Mouse (Mus musculus) liver, embryonic 11.5 days (tissue): Measurements from ENCODE around the gene Ttbk1. TPM values are rescaled to one million over a fixed set of nuclear protein-coding genes. Genes with fewer than 3 reads are reported as not detected.

Experiments used
- ATAC-seq: fragments of 200-750 bp; cut with Nextera tagmentation; replicated peaks from 2 replicates; pipeline ENCODE4 v1.8.0; 2017; ENCODE audit warnings: moderate number of reproducible peaks, mild to moderate bottlenecking, moderate TSS enrichment, moderate library complexity; ENCODE audit not compliant: low FRiP score
- DNase-seq: peaks from one replicate; pipeline ENCODE4 v3.0.0-alpha.2; 2017; ENCODE audit warnings: low spot score
- H3K27ac ChIP-seq: fragments of 300-500 bp; sonication (generic); 2 replicates; pipeline ENCODE4 v1.5.1; 2014; ENCODE audit warnings: mild to moderate bottlenecking, low read depth, low read length, control low read depth
- H3K27me3 ChIP-seq: fragments of 300-500 bp; sonication (generic); replicated peaks from 2 replicates; pipeline ENCODE4 v1.6.1; 2014; ENCODE audit warnings: low read length, mixed read lengths; ENCODE audit not compliant: control insufficient read depth, insufficient read depth
- H3K36me3 ChIP-seq: fragments of 300-500 bp; sonication (generic); 2 replicates; pipeline ENCODE4 v1.6.1; 2014; ENCODE audit warnings: mild to moderate bottlenecking, low read length, moderate library complexity, mixed read lengths; ENCODE audit not compliant: control insufficient read depth, insufficient read depth
- H3K4me1 ChIP-seq: fragments of 300-500 bp; sonication (generic); replicated peaks from 2 replicates; pipeline ENCODE4 v1.6.1; 2014; ENCODE audit warnings: low read length, mixed read lengths; ENCODE audit not compliant: control insufficient read depth, insufficient read depth
- H3K4me2 ChIP-seq: fragments of 300-500 bp; sonication (generic); 2 replicates; pipeline ENCODE4 v1.6.1; 2014; ENCODE audit warnings: mild to moderate bottlenecking, control low read depth, moderate library complexity
- H3K4me3 ChIP-seq: fragments of 300-500 bp; sonication (generic); 2 replicates; pipeline ENCODE4 v1.5.1; 2014; ENCODE audit warnings: low read depth, low read length, control low read depth
- H3K9ac ChIP-seq: fragments of 300-500 bp; sonication (generic); 2 replicates; pipeline ENCODE4 v1.6.1; 2014; ENCODE audit warnings: low read depth, low read length, control low read depth
- H3K9me3 ChIP-seq: fragments of 300-500 bp; sonication (generic); 2 replicates; pipeline ENCODE4 v1.6.1; 2016; ENCODE audit warnings: low read length, inconsistent platforms, mixed read lengths; ENCODE audit not compliant: control insufficient read depth
- WGBS: fragments of 180-500 bp; shearing (Covaris S2); extraction: QIAGEN DNeasy Blood & Tissue Kit; methylation state at CpG from one replicate; pipeline ENCODE4 v1.1.7; 2014; 5-methylcytosine and 5-hydroxymethylcytosine counted together
- polyA plus RNA-seq: library from polyadenylated mRNA; unstranded; fragments of >200 nt; fragmentation: Nextera tagmentation; extraction: Ambion mirVana; gene quantifications from 2 replicates; pipeline ENCODE4 v1.2.1, GENCODE M21; 2014

Gene Ttbk1
- polyA plus RNA-seq, 1 experiment from 2014 or later, result 0.07 TPM

GRCm38 (mm10) chr17:46444839-46445579, 42.5 kb downstream of the Ttbk1 start:
- H3K4me2 ChIP-seq, result peak overlapping the region; percentile 58
- DNase-seq (no peak), ATAC-seq (no peak)
- no peak overlapping the region for H3K9ac ChIP-seq
- H3K27me3 ChIP-seq, result peaks cover 63% of the 10 kb centered on the region
- WGBS, result 6% methylated on average over 48 of the region's 50 CpGs
- no peaks in the 10 kb centered on the region for H3K9me3 ChIP-seq
- H3K4me3 ChIP-seq, result peak overlapping the region; percentile 30
- no peaks in the 10 kb centered on the region for H3K36me3 ChIP-seq
- no peak overlapping the region for H3K27ac ChIP-seq
- peaks cover 5% of the 10 kb centered on the region; the same call in 1 of the 2 replicates for H3K4me1 ChIP-seq

GRCm38 (mm10) chr17:46439176-46439575, 48.3 kb downstream of the Ttbk1 start:
- Histone ChIP-seq H3K4me3 (no peak overlapping the region), H3K27me3 (peaks cover 48% of the 10 kb centered on the region), H3K4me1 (peaks cover 5% of the 10 kb centered on the region; the same call in 1 of the 2 replicates), H3K4me2 (no peak overlapping the region), H3K27ac (no peak overlapping the region), H3K9me3 (no peaks in the 10 kb centered on the region), H3K36me3 (no peaks in the 10 kb centered on the region), H3K9ac (no peak overlapping the region)
- ATAC-seq (no peak), DNase-seq (no peak)
- 89% methylated on average over 10 of the region's 10 CpGs for WGBS

GRCm38 (mm10) chr17:46438298-46438873, 49.1 kb downstream of the Ttbk1 start, which contains the start of gene Slc22a7:
TSS of gene Slc22a7 (minus strand) at chr17:46438457.
- Histone ChIP-seq H3K9me3 (no peaks in the 10 kb centered on the region), H3K27me3 (peaks cover 43% of the 10 kb centered on the region), H3K9ac (no peak within 1 kb of the TSS), H3K27ac (no peak within 1 kb of the TSS), H3K4me1 (peaks cover 5% of the 10 kb centered on the region; the same call in 1 of the 2 replicates), H3K4me3 (no peak within 1 kb of the TSS), H3K36me3 (no peaks in the 10 kb centered on the region), H3K4me2 (no peak within 1 kb of the TSS)
- 83% methylated on average over 4 of the region's 4 CpGs for whole genome bisulfite sequencing
- ATAC-seq, result no peak
- DNase-seq, result no peak

- Histone ChIP-seq H3K27ac (no peak overlapping the region), H3K4me3 (no peak overlapping the region), H3K9me3 (no peaks in the 10 kb centered on the region), H3K4me1 (no peaks in the 10 kb centered on the region), H3K27me3 (peaks cover 31% of the 10 kb centered on the region), H3K36me3 (no peaks in the 10 kb centered on the region), H3K9ac (no peak overlapping the region), H3K4me2 (no peak overlapping the region)
- no peak for DNase-seq
- ATAC-seq, result no peak
- WGBS, result 28% methylated on average over 23 of the region's 23 CpGs
Observed at GRCm38 (mm10) chr17:46436672-46437366, 50.7 kb downstream of the Ttbk1 start.

GRCm38 (mm10) chr17:46433627-46434026, 53.8 kb downstream of the Ttbk1 start:
- Histone ChIP-seq H3K27me3 (peaks cover 33% of the 10 kb centered on the region), H3K36me3 (no peaks in the 10 kb centered on the region), H3K9me3 (no peaks in the 10 kb centered on the region), H3K9ac (no peak overlapping the region), H3K27ac (no peak overlapping the region), H3K4me3 (no peak overlapping the region), H3K4me2 (peak overlapping the region; percentile 51), H3K4me1 (no peaks in the 10 kb centered on the region; the same call in 1 of the 2 replicates)
- 7% methylated on average over 17 of the region's 17 CpGs for WGBS
- DNase-seq, result no peak
- peak; percentile 61; the same call in 1 of the 2 replicates for ATAC-seq

GRCm38 (mm10) chr17:46428761-46429414, 58.6 kb downstream of the Ttbk1 start, which contains the start of gene Crip3:
TSS of gene Crip3 (plus strand) at chr17:46428926.
- WGBS, result 12% methylated on average over 18 of the region's 18 CpGs
- Histone ChIP-seq H3K9me3 (no peaks in the 10 kb centered on the region), H3K27me3 (peaks cover 16% of the 10 kb centered on the region), H3K36me3 (no peaks in the 10 kb centered on the region), H3K27ac (no peak within 1 kb of the TSS), H3K9ac (no peak within 1 kb of the TSS), H3K4me3 (peak within 1 kb of the TSS; percentile 15; the same call in 1 of the 2 replicates), H3K4me1 (no peaks in the 10 kb centered on the region; the same call in 1 of the 2 replicates), H3K4me2 (peak within 1 kb of the TSS; percentile 54)
- DNase-seq (no peak), ATAC-seq (no peak)

- Histone ChIP-seq H3K4me3 (no peak overlapping the region), H3K9ac (no peak overlapping the region), H3K27me3 (peaks cover 10% of the 10 kb centered on the region), H3K9me3 (no peaks in the 10 kb centered on the region), H3K27ac (no peak overlapping the region), H3K4me1 (no peaks in the 10 kb centered on the region; the same call in 1 of the 2 replicates), H3K36me3 (no peaks in the 10 kb centered on the region), H3K4me2 (no peak overlapping the region)
- DNase-seq (no peak), ATAC-seq (no peak)
Observed at GRCm38 (mm10) chr17:46426496-46426895, 61.0 kb downstream of the Ttbk1 start.

GRCm38 (mm10) chr17:46419717-46420116, 67.8 kb downstream of the Ttbk1 start:
- ATAC-seq (no peak), DNase-seq (no peak)
- Histone ChIP-seq H3K9ac (no peak overlapping the region), H3K4me2 (no peak overlapping the region), H3K36me3 (no peaks in the 10 kb centered on the region), H3K27me3 (no peaks in the 10 kb centered on the region), H3K9me3 (no peaks in the 10 kb centered on the region), H3K4me3 (no peak overlapping the region), H3K27ac (no peak overlapping the region), H3K4me1 (no peaks in the 10 kb centered on the region)
